Mouse (Mus musculus): ENCODE measurements around the gene Csf1. TPM values are rescaled to one million over a fixed set of nuclear protein-coding genes. Genes with fewer than 3 reads are reported as not detected.

Gene Csf1
- polyA plus RNA-seq, 1 experiment from 2014 or later: 7.8 TPM

DNA sequence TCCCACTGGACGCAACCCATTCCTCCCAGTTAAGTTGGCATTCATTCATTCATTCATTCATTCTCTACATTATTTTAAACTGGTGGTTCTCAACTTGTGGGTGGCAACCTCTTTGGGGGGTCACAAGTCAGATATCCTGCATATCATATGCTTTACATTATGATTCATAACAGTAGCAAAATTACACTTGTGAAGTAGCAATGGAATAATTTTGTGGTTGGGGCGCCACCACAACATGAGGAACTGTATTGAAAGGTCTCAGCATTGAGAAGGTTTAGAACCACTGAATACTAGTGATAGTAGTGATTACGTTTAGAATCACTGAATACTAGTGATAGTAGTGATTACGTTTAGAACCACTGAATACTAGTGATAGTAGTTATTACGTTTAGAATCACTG lies 1.2 kb upstream of the Csf1 start:
- 97% methylated on average over 5 of the region's 5 CpGs for WGBS
- no peak for TF ChIP-seq CTCF (IDR thresholded peaks at IDR 0.05; ENCODE audit: low read depth)
- Histone ChIP-seq H3K4me1 (replicated peaks; ENCODE audit: insufficient read depth, low read length) (peaks cover 18% of the 10 kb centered on the region), H3K4me3 (replicated peaks; ENCODE audit: low read depth, low read length) (no peak overlapping the region), H3K9me3 (replicated peaks; ENCODE audit: low read length) (no peaks in the 10 kb centered on the region), H3K36me3 (ENCODE audit: insufficient read depth, low read length) (no peaks in the 10 kb centered on the region), H3K4me2 (ENCODE audit: low read length) (no peak overlapping the region), H3K27ac (no peak overlapping the region), H3K27me3 (ENCODE audit: insufficient read depth, low read length) (no peaks in the 10 kb centered on the region), H3K9ac (ENCODE audit: low read depth, low read length) (no peak overlapping the region)
- ATAC-seq (replicated peaks; ENCODE audit: low FRiP score, low read depth) (no peak), DNase-seq (ENCODE audit: low spot score) (no peak)

DNA sequence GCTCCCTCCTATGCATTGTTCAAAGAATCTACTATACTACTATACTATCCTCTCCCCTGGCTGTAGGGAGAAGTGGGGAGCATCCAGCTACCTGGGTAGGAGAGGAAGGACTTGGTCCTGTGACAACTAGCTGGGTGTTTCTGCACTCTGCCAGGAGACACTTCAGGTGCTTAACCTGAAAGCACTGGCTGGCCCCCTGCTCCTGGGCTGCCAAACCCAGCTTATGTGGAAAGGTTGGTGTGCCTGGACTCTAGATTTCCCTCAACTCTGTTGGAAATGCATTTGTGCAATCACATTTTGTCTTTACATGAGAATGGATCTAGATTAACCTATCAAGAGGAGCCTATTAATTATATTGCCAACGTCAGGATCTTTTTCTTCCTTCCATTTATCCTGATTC lies 502 bp upstream of the Csf1 start:
- Histone ChIP-seq H3K4me2 (ENCODE audit: low read length) (peak overlapping the region; percentile 93), H3K4me1 (replicated peaks; ENCODE audit: insufficient read depth, low read length) (peaks cover 18% of the 10 kb centered on the region), H3K9ac (ENCODE audit: low read depth, low read length) (no peak overlapping the region; the same call in 1 of the 2 replicates), H3K9me3 (replicated peaks; ENCODE audit: low read length) (no peaks in the 10 kb centered on the region), H3K36me3 (ENCODE audit: insufficient read depth, low read length) (no peaks in the 10 kb centered on the region; the same call in 1 of the 2 replicates), H3K27me3 (ENCODE audit: insufficient read depth, low read length) (no peaks in the 10 kb centered on the region), H3K4me3 (replicated peaks; ENCODE audit: low read depth, low read length) (peak overlapping the region; percentile 58; the same call in 1 of the 2 replicates), H3K27ac (peak overlapping the region; percentile 77; the same call in 1 of the 2 replicates)
- DNase-seq (ENCODE audit: low spot score) (no peak), ATAC-seq (replicated peaks; ENCODE audit: low FRiP score, low read depth) (no peak)
- no peak for TF ChIP-seq CTCF (IDR thresholded peaks at IDR 0.05; ENCODE audit: low read depth)
- WGBS: 81% methylated on average over 1 of the region's 1 CpGs

DNA sequence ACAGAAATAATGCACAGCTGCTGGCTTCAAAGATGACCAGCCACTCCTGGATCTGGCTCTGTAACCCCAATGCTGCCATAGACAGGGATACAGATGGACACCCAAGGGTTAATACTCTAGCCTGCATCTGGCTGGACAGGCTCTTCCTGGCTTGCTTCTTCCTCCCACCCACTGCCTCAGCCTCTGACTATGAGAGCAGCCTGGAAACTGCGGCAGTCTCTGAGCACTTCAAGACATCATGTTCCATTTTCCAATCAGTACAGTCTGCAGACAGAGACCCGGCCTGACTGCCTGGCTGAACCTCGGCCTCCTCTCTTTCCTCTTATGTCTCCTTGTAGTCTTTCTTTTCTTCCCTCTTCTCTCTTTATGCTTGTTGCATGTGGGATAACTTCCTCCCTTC lies 1.6 kb downstream of the Csf1 start:
- ATAC-seq (replicated peaks; ENCODE audit: low FRiP score, low read depth): no peak
- 12% methylated on average over 3 of the region's 3 CpGs for WGBS
- Histone ChIP-seq H3K4me3 (replicated peaks; ENCODE audit: low read depth, low read length) (peak overlapping the region; percentile 58), H3K27ac (no peak overlapping the region), H3K9me3 (replicated peaks; ENCODE audit: low read length) (no peaks in the 10 kb centered on the region), H3K4me1 (replicated peaks; ENCODE audit: insufficient read depth, low read length) (peaks cover 18% of the 10 kb centered on the region), H3K27me3 (ENCODE audit: insufficient read depth, low read length) (no peaks in the 10 kb centered on the region), H3K36me3 (ENCODE audit: insufficient read depth, low read length) (no peaks in the 10 kb centered on the region; the same call in 1 of the 2 replicates), H3K9ac (ENCODE audit: low read depth, low read length) (peak overlapping the region; percentile 18; the same call in 1 of the 2 replicates), H3K4me2 (ENCODE audit: low read length) (peak overlapping the region; percentile 93)
- peak; percentile 77 for DNase-seq (ENCODE audit: low spot score)
- TF ChIP-seq CTCF (IDR thresholded peaks at IDR 0.05; ENCODE audit: low read depth): no peak

DNA sequence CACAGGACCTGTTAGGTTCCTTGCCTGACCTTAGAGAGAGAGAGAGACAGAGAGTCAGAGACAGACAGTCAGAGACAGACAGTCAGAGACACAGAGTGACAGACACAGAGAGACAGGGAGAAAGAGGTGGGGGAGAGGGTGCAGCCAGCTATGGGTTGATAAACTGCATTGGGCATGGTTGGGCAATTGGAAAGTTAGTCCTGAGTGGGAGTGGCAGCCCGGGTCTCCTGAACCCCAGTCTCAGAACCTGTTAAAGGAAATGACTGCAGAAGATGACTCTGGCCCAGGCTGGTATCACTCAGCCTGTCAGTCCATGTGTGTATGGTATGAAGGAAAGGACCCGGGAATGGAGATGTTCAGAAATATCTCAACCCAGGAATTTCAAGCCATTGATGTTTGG lies 2.1 kb downstream of the Csf1 start:
- Histone ChIP-seq H3K27ac (no peak overlapping the region), H3K36me3 (ENCODE audit: insufficient read depth, low read length) (no peaks in the 10 kb centered on the region; the same call in 1 of the 2 replicates), H3K9me3 (replicated peaks; ENCODE audit: low read length) (no peaks in the 10 kb centered on the region), H3K27me3 (ENCODE audit: insufficient read depth, low read length) (no peaks in the 10 kb centered on the region), H3K9ac (ENCODE audit: low read depth, low read length) (no peak overlapping the region), H3K4me1 (replicated peaks; ENCODE audit: insufficient read depth, low read length) (peaks cover 18% of the 10 kb centered on the region), H3K4me2 (ENCODE audit: low read length) (peak overlapping the region; percentile 93), H3K4me3 (replicated peaks; ENCODE audit: low read depth, low read length) (peak overlapping the region; percentile 58; the same call in 1 of the 2 replicates)
- DNase-seq (ENCODE audit: low spot score) (no peak), ATAC-seq (replicated peaks; ENCODE audit: low FRiP score, low read depth) (no peak)
- TF ChIP-seq CTCF (IDR thresholded peaks at IDR 0.05; ENCODE audit: low read depth): no peak
- WGBS: 57% methylated on average over 2 of the region's 2 CpGs

DNA sequence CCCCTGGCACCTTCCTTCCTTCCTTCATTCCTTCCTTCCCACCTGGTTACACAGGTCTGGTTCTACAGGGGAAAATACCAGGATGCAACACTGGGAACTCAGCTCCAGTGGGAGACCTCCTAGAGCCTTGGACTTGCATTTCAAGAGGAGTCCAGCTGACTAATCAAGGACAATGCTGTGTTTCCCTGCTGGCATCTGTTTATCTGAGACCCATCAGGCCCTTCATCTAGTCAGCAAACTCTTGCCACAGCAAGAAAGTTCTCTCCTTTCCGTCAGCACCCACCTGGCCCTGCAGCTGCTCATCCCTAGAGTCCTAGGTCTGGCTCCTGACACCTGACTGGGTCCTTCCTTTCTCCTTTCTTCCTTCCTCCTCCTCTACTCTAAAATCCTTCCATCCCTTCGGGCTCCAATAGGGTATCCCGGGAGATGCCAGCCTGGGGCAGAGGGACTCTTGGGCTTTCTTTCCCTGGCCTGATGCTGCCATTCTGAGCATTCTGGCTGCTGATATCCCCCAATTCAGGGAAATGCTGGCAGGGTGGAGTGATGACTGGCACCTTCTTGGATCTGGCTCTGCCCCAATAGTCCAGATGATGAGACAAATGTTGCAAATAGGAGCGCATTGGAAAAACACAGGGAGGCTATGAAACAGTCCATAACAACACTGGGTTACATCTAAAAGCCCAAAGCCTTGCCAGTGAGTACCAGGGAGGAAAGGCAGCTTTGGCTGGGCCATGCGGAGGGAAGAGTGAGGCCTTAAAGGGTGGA lies 2.7 kb downstream of the Csf1 start:
- Histone ChIP-seq H3K4me2 (ENCODE audit: low read length) (no peak overlapping the region), H3K4me3 (replicated peaks; ENCODE audit: low read depth, low read length) (no peak overlapping the region), H3K9ac (ENCODE audit: low read depth, low read length) (no peak overlapping the region), H3K36me3 (ENCODE audit: insufficient read depth, low read length) (peaks cover 3% of the 10 kb centered on the region; the same call in 1 of the 2 replicates), H3K27ac (no peak overlapping the region), H3K4me1 (replicated peaks; ENCODE audit: insufficient read depth, low read length) (peaks cover 18% of the 10 kb centered on the region), H3K27me3 (ENCODE audit: insufficient read depth, low read length) (no peaks in the 10 kb centered on the region), H3K9me3 (replicated peaks; ENCODE audit: low read length) (no peaks in the 10 kb centered on the region)
- WGBS: 97% methylated on average over 5 of the region's 5 CpGs
- DNase-seq (ENCODE audit: low spot score): no peak
- no peak for ATAC-seq (replicated peaks; ENCODE audit: low FRiP score, low read depth)
- TF ChIP-seq CTCF (IDR thresholded peaks at IDR 0.05; ENCODE audit: low read depth): no peak

DNA sequence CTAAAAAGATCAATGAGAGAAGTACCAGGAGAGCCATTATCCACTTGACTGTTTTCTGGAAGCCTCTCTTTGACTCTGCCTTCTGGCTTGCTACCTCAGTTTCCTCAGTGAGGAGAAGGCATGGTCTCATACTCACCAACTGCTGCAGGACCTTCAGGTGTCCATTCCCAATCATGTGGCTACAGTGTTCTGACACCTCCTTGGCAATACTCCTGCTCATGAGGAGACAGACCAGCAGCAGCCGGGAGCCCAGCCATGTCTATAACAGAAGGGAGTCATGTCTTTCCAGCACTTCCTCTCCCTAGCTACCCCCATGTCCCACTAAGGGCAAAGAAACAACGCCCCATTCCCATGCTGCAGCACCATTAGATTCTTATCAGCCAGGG lies 3.8 kb downstream of the Csf1 start:
- H3K4me1 ChIP-seq (replicated peaks; ENCODE audit: insufficient read depth, low read length): peaks cover 18% of the 10 kb centered on the region
- ATAC-seq (replicated peaks; ENCODE audit: low FRiP score, low read depth): no peak
- H3K27me3 ChIP-seq (ENCODE audit: insufficient read depth, low read length): no peaks in the 10 kb centered on the region
- no peaks in the 10 kb centered on the region for H3K9me3 ChIP-seq (replicated peaks; ENCODE audit: low read length)
- H3K4me3 ChIP-seq (replicated peaks; ENCODE audit: low read depth, low read length): no peak overlapping the region
- no peak for TF ChIP-seq CTCF (IDR thresholded peaks at IDR 0.05; ENCODE audit: low read depth)
- peaks cover 4% of the 10 kb centered on the region; the same call in 1 of the 2 replicates for H3K36me3 ChIP-seq (ENCODE audit: insufficient read depth, low read length)
- H3K4me2 ChIP-seq (ENCODE audit: low read length): no peak overlapping the region
- 66% methylated on average over 2 of the region's 2 CpGs for WGBS
- no peak for DNase-seq (ENCODE audit: low spot score)
- H3K27ac ChIP-seq: no peak overlapping the region
- no peak overlapping the region for H3K9ac ChIP-seq (ENCODE audit: low read depth, low read length)

Data from kidney, postnatal 0 days (tissue).